Mouse (Mus musculus) embryonic facial prominence, embryonic 13.5 days (tissue): ENCODE results near the gene Faiml. TPM values are rescaled to one million over a fixed set of nuclear protein-coding genes. Genes with fewer than 3 reads are reported as not detected.

Source experiments
- ATAC-seq: fragments of 200-750 bp; cut with Nextera tagmentation; 2 replicates; pipeline ENCODE4 v1.8.0; 2017; ENCODE audit warnings: low read depth; ENCODE audit not compliant: insufficient number of reproducible peaks, insufficient read depth, low FRiP score, low TSS enrichment
- H3K27ac ChIP-seq: fragments of 300-500 bp; sonication (generic); 2 replicates; pipeline ENCODE4 v1.5.1; 2015; ENCODE audit warnings: moderate library complexity, mild to moderate bottlenecking, inconsistent platforms
- H3K27me3 ChIP-seq: fragments of 300-500 bp; sonication (generic); 2 replicates; pipeline ENCODE4 v1.6.1; 2015; ENCODE audit warnings: mild to moderate bottlenecking, inconsistent platforms
- H3K36me3 ChIP-seq: fragments of 300-500 bp; sonication (generic); 2 replicates; pipeline ENCODE4 v1.6.1; 2015; ENCODE audit warnings: mild to moderate bottlenecking, inconsistent platforms
- H3K4me1 ChIP-seq: fragments of 300-500 bp; sonication (generic); 2 replicates; pipeline ENCODE4 v1.6.1; 2015; ENCODE audit warnings: inconsistent platforms
- H3K4me2 ChIP-seq: fragments of 300-500 bp; sonication (generic); 2 replicates; pipeline ENCODE4 v1.6.1; 2015; ENCODE audit warnings: moderate library complexity, mild to moderate bottlenecking, inconsistent platforms
- H3K4me3 ChIP-seq: fragments of 300-500 bp; sonication (generic); 2 replicates; pipeline ENCODE4 v1.5.1; 2015; ENCODE audit warnings: mild to moderate bottlenecking, inconsistent platforms
- H3K9ac ChIP-seq: fragments of 300-500 bp; sonication (generic); 2 replicates; pipeline ENCODE4 v1.6.1; 2015; ENCODE audit warnings: mild to moderate bottlenecking, inconsistent platforms
- H3K9me3 ChIP-seq: fragments of 300-500 bp; sonication (generic); 2 replicates; pipeline ENCODE4 v1.6.1; 2016; ENCODE audit warnings: inconsistent platforms
- WGBS: fragments of 180-500 bp; shearing (Covaris S2); methylation state at CpG from one replicate; pipeline ENCODE4 v1.1.7; 2015; ENCODE audit warnings: mixed read lengths; 5-methylcytosine and 5-hydroxymethylcytosine counted together
- polyA plus RNA-seq: library from polyadenylated mRNA; unstranded; fragments of >200 nt; fragmentation: Nextera tagmentation; extraction: Ambion mirVana; gene quantifications from 2 replicates; pipeline ENCODE4 v1.2.1, GENCODE M21; 2015

Gene Faiml
- polyA plus RNA-seq: not detected in 2 replicates

- H3K27ac ChIP-seq: no peak within 1 kb of the TSS
- no peaks in the 10 kb centered on the region for H3K4me1 ChIP-seq
- H3K36me3 ChIP-seq: no peaks in the 10 kb centered on the region
- H3K4me3 ChIP-seq: no peak within 1 kb of the TSS
- WGBS: 89% methylated on average over 14 of the region's 14 CpGs
- H3K9ac ChIP-seq: no peak within 1 kb of the TSS
- H3K9me3 ChIP-seq: no peaks in the 10 kb centered on the region
- no peak for ATAC-seq
- H3K4me2 ChIP-seq: no peak within 1 kb of the TSS
- no peaks in the 10 kb centered on the region for H3K27me3 ChIP-seq
Observed at GRCm38 (mm10) chr9:99237139-99237538, at the start of gene Faiml. TSS of gene Faiml (minus strand) at chr9:99237239.

DNA sequence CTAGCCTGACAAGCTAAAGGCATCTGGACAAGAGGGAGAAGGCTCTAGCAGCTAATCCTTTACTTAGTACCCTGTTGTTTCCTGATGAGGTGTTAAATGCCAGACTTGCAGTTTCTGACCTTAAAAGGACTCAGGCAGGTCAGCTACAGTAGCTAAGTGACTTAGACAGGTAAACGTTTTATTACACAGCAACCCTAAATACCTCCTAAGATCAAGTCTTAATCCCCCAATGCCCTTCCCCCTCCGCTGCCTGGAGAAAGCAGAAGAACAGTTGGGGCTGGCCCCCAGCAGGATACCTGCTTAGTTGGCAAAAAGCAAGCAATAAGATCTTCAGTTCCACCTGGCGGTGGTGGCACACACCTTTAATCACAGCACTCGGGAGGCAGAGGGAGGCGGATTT, 21.9 kb upstream of the Faiml start:
- H3K36me3 ChIP-seq: peaks cover 65% of the 10 kb centered on the region
- ATAC-seq: no peak
- 78% methylated on average over 5 of the region's 5 CpGs for WGBS

GRCm38 (mm10) chr9:99256821-99257220, 19.8 kb upstream of the Faiml start:
- H3K27ac ChIP-seq: no peak overlapping the region
- 93% methylated on average over 3 of the region's 3 CpGs for WGBS

More for the DNA sequence above, 21.9 kb upstream of the Faiml start:
- H3K9me3 ChIP-seq: no peaks in the 10 kb centered on the region
- H3K4me1 ChIP-seq: no peaks in the 10 kb centered on the region
- no peak overlapping the region for H3K9ac ChIP-seq
- no peak overlapping the region for H3K27ac ChIP-seq
- H3K4me2 ChIP-seq: no peak overlapping the region
- no peak overlapping the region for H3K4me3 ChIP-seq
- no peaks in the 10 kb centered on the region for H3K27me3 ChIP-seq

GRCm38 (mm10) chr9:99256206-99256605, 19.2 kb upstream of the Faiml start:
- no peak overlapping the region for H3K4me2 ChIP-seq
- no peaks in the 10 kb centered on the region for H3K4me1 ChIP-seq
- peaks cover 56% of the 10 kb centered on the region for H3K36me3 ChIP-seq
- H3K4me3 ChIP-seq: no peak overlapping the region
- H3K9me3 ChIP-seq: no peaks in the 10 kb centered on the region
- no peaks in the 10 kb centered on the region for H3K27me3 ChIP-seq
- no peak overlapping the region for H3K27ac ChIP-seq
- no peak for ATAC-seq
- H3K9ac ChIP-seq: no peak overlapping the region
- WGBS: 83% methylated on average over 1 of the region's 1 CpGs

More at GRCm38 (mm10) chr9:99256821-99257220, 19.8 kb upstream of the Faiml start:
- H3K9ac ChIP-seq: no peak overlapping the region
- H3K27me3 ChIP-seq: no peaks in the 10 kb centered on the region
- peaks cover 56% of the 10 kb centered on the region for H3K36me3 ChIP-seq
- H3K9me3 ChIP-seq: no peaks in the 10 kb centered on the region
- no peak overlapping the region for H3K4me3 ChIP-seq
- H3K4me2 ChIP-seq: no peak overlapping the region
- ATAC-seq: no peak
- H3K4me1 ChIP-seq: no peaks in the 10 kb centered on the region

- no peak overlapping the region for H3K4me2 ChIP-seq
- H3K27ac ChIP-seq: no peak overlapping the region
- no peak overlapping the region for H3K9ac ChIP-seq
- no peaks in the 10 kb centered on the region for H3K9me3 ChIP-seq
- no peaks in the 10 kb centered on the region for H3K27me3 ChIP-seq
- H3K4me1 ChIP-seq: no peaks in the 10 kb centered on the region
- ATAC-seq: no peak
- H3K4me3 ChIP-seq: no peak overlapping the region
- peaks cover 53% of the 10 kb centered on the region for H3K36me3 ChIP-seq
- WGBS: 89% methylated on average over 10 of the region's 10 CpGs
Observed at GRCm38 (mm10) chr9:99253861-99254260, 16.8 kb upstream of the Faiml start.

GRCm38 (mm10) chr9:99248906-99249305, 11.9 kb upstream of the Faiml start:
- Histone ChIP-seq H3K27ac (no peak overlapping the region), H3K9ac (no peak overlapping the region), H3K4me2 (no peak overlapping the region), H3K9me3 (no peaks in the 10 kb centered on the region), H3K36me3 (peaks cover 16% of the 10 kb centered on the region), H3K4me1 (peaks cover 5% of the 10 kb centered on the region), H3K4me3 (no peak overlapping the region), H3K27me3 (no peaks in the 10 kb centered on the region)
- 96% methylated on average over 4 of the region's 4 CpGs for WGBS
- no peak for ATAC-seq

DNA sequence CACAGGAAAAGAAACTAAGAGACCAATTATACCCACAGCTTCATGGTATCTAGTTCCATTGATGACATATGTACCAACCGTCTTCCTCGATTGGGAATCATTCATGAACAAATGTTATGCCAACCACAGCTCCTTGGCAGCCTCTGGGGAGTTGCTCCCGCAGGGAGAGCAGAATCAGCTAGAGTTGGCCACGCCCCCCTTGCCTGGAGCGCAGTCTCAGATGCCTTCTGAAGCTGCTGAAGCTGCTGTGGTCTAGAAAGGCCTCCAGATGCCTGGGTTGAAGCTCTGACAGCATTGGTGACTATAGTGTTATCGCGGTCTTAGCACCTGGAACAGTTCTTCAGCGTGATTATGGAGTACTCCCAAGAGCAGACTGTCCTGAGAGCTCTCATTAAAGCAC, 11.3 kb upstream of the Faiml start:
- Histone ChIP-seq H3K27me3 (no peaks in the 10 kb centered on the region), H3K36me3 (peaks cover 14% of the 10 kb centered on the region; the same call in 1 of the 2 replicates), H3K4me1 (peaks cover 5% of the 10 kb centered on the region), H3K27ac (no peak overlapping the region), H3K4me3 (no peak overlapping the region), H3K4me2 (no peak overlapping the region), H3K9ac (no peak overlapping the region), H3K9me3 (no peaks in the 10 kb centered on the region)
- no peak for ATAC-seq
- 53% methylated on average over 8 of the region's 8 CpGs for WGBS

GRCm38 (mm10) chr9:99243895-99244293, 6.9 kb upstream of the Faiml start:
- ATAC-seq: no peak
- Histone ChIP-seq H3K4me2 (peak overlapping the region; percentile 64), H3K9me3 (no peaks in the 10 kb centered on the region), H3K36me3 (peaks cover 5% of the 10 kb centered on the region; the same call in 1 of the 2 replicates), H3K4me3 (peak overlapping the region; percentile 88), H3K27me3 (no peaks in the 10 kb centered on the region), H3K27ac (peak overlapping the region; percentile 78; the same call in 1 of the 2 replicates), H3K9ac (peak overlapping the region; percentile 82), H3K4me1 (peaks cover 11% of the 10 kb centered on the region)
- WGBS: 3% methylated on average over 10 of the region's 10 CpGs

DNA sequence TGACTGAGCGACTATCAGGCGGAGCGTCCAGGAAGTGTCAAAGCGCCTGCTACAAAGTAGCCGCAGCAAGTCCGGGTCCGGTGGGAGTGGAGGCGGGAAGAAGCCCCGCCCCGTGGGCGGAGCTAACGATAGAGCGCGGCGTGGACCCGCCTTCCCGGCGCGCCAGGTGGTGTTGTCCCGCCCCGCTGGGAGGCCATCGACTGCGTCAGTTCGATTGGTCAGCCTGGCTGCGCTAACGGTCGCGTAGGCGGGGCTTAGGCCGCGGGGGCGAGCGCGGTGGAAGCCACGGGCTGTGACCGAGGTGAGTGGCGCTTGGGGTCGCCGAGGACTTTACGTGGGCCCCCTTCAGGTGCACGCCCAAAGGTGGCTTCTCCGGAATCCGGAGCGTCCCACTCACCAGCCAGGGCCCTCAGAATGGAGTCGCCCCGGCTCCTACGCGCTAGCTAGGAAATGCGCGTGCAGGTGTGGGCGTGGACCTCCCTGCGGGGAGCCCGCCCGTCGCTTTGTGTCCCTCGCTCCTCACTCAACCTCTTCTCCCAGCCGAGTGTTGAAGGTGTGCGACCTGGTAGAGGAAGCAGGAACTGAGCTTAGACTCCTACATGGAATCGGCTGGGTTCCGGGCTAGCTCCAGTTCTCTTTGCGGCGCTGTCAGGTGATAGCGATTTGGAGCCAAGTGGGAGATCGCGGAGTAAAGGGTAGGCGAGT, 6.3 kb upstream of the Faiml start, which contains the start of gene Cep70:
Gene Cep70, plus strand, starts transcription at position 178 of the 705 bp plus-strand sequence.
- Histone ChIP-seq H3K36me3 (peaks cover 2% of the 10 kb centered on the region; the same call in 1 of the 2 replicates), H3K4me2 (peak within 1 kb of the TSS; percentile 64), H3K27ac (peak within 1 kb of the TSS; percentile 78; the same call in 1 of the 2 replicates), H3K9ac (peak within 1 kb of the TSS; percentile 82), H3K9me3 (no peaks in the 10 kb centered on the region), H3K4me1 (peaks cover 10% of the 10 kb centered on the region), H3K4me3 (peak within 1 kb of the TSS; percentile 88), H3K27me3 (no peaks in the 10 kb centered on the region)
- ATAC-seq: peak; percentile 96
- WGBS: under 1% methylated on average over 66 of the region's 66 CpGs

DNA sequence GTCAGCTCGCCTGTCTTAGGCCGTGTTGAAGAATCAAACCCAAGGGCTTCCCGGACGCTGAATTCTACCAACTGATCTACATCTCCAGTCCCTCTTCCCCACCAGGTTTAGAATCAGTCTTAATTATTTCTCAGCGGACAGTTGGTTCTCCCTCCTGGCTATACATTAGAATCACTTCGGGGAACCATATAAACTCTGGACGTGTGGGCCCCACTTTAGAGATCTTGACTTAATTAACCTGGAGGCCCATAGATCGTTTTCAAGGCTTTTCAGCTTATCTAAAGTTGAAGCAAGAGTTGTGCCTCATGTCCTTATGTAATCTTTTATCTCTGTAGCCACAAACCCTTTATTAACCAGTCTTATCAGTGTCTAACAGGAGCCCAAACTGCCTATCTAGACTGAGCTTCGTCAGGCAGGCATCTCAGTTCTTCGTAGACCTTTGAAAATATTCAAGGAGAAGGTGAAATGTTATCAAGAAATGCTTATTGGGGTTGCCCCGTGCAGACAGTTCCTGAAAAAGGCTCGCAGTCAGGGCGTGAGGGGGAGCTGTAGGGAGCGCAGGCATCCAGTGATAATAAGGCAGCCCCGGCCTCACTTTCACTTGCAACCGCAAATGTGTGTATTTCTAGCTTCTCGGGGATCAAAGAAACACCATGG, 5.6 kb upstream of the Faiml start:
- Histone ChIP-seq H3K4me1 (peaks cover 8% of the 10 kb centered on the region), H3K36me3 (no peaks in the 10 kb centered on the region), H3K9ac (peak overlapping the region; percentile 82), H3K27me3 (no peaks in the 10 kb centered on the region), H3K4me2 (peak overlapping the region; percentile 64), H3K9me3 (no peaks in the 10 kb centered on the region), H3K4me3 (peak overlapping the region; percentile 88), H3K27ac (no peak overlapping the region)
- 8% methylated on average over 17 of the region's 17 CpGs for WGBS
- ATAC-seq: peak; percentile 49

GRCm38 (mm10) chr9:99242035-99242434, 5.0 kb upstream of the Faiml start:
- Histone ChIP-seq H3K9ac (no peak overlapping the region), H3K27ac (no peak overlapping the region), H3K4me2 (peak overlapping the region; percentile 64; the same call in 1 of the 2 replicates), H3K9me3 (no peaks in the 10 kb centered on the region), H3K36me3 (no peaks in the 10 kb centered on the region), H3K4me1 (peaks cover 8% of the 10 kb centered on the region), H3K27me3 (no peaks in the 10 kb centered on the region), H3K4me3 (no peak overlapping the region)
- ATAC-seq: no peak
- WGBS: 3% methylated on average over 7 of the region's 7 CpGs

DNA sequence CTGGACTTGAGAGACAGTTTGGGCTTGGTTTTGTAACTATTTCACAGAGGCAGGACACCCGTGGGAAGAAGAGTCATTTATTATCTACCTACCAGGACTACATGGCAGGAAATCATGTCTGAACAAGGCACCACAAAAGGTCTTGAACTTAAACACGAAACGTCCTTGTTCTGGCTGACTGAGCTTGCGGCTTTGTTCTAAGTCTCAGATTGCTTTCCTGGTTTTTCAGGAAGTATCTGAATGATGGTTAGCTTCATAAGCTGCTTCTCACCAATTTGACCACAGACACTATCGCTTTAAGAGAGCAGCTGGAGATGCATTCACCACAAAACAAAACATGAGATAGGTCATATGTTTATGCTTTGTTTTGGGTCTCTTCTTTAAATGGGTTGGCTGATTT, 3.5 kb upstream of the Faiml start:
- ATAC-seq: no peak
- H3K4me2 ChIP-seq: no peak overlapping the region
- H3K9me3 ChIP-seq: no peaks in the 10 kb centered on the region
- H3K27ac ChIP-seq: no peak overlapping the region
- no peaks in the 10 kb centered on the region for H3K27me3 ChIP-seq
- peaks cover 8% of the 10 kb centered on the region for H3K4me1 ChIP-seq
- WGBS: 66% methylated on average over 5 of the region's 5 CpGs
- no peak overlapping the region for H3K9ac ChIP-seq
- H3K4me3 ChIP-seq: no peak overlapping the region
- H3K36me3 ChIP-seq: no peaks in the 10 kb centered on the region
